Mouse (Mus musculus): ENCODE results near the gene Fam50b. TPM values are rescaled to one million over a fixed set of nuclear protein-coding genes. Genes with fewer than 3 reads are reported as not detected.

The Fam50b gene
- polyA plus RNA-seq (2015; fragmentation: Nextera tagmentation; extraction: Ambion mirVana) = 0.22 and 0.52 TPM in 2 replicates

DNA sequence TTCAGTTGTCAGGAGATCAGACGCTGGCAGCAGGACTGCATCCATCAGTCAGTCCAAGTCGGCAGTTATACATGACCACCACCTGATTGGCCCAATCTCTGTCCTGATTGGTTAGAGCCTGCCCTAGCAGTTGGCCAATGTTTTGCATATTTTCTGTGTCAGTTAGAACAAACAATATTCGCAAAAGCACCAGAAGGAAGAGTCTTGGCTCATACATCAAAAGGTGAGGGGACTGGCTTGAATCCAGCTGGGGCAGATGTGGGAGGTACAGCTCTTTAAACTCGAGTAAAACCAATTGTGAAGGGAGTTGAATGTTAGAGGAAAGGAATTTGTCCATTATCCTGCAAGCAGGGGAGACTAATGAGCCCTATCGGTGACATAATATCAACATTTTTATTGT is at the start of gene Fam50b:
Gene Fam50b, plus strand, starts transcription at position 165 of the 400 bp plus-strand sequence.
- no peak for ATAC-seq (ENCODE audit: insufficient number of reproducible peaks, low FRiP score, low TSS enrichment, low read depth)
- Histone ChIP-seq H3K36me3 (no peaks in the 10 kb centered on the region), H3K4me3 (replicated peaks) (no peak within 1 kb of the TSS), H3K4me2 (replicated peaks) (no peak within 1 kb of the TSS), H3K9ac (no peak within 1 kb of the TSS), H3K27me3 (no peaks in the 10 kb centered on the region), H3K27ac (replicated peaks) (0 out of 2 replicates have a peak within 1 kb of the TSS, but pooled peaks have one; percentile 22), H3K4me1 (peaks cover 9% of the 10 kb centered on the region; the same call in 1 of the 2 replicates), H3K9me3 (replicated peaks) (no peaks in the 10 kb centered on the region)
- WGBS = 8% methylated on average over 5 of the region's 5 CpGs

- ATAC-seq (ENCODE audit: insufficient number of reproducible peaks, low FRiP score, low TSS enrichment, low read depth) = no peak
- Histone ChIP-seq H3K9ac (no peak overlapping the region), H3K4me1 (peaks cover 20% of the 10 kb centered on the region; the same call in 1 of the 2 replicates), H3K36me3 (no peaks in the 10 kb centered on the region), H3K27me3 (no peaks in the 10 kb centered on the region), H3K4me2 (replicated peaks) (no peak overlapping the region), H3K4me3 (replicated peaks) (no peak overlapping the region), H3K27ac (replicated peaks) (no peak overlapping the region), H3K9me3 (replicated peaks) (no peaks in the 10 kb centered on the region)
- 60% methylated on average over 7 of the region's 7 CpGs for WGBS
These were observed 49.5 kb upstream of the Fam50b start for GRCm38 (mm10) chr13:34685008-34685765.

- H3K36me3 ChIP-seq = no peaks in the 10 kb centered on the region
- WGBS = 79% methylated on average over 1 of the region's 1 CpGs
- no peaks in the 10 kb centered on the region for H3K9me3 ChIP-seq (replicated peaks)
- H3K27ac ChIP-seq (replicated peaks) = no peak overlapping the region
- no peaks in the 10 kb centered on the region for H3K27me3 ChIP-seq
- H3K4me1 ChIP-seq = peaks cover 10% of the 10 kb centered on the region; the same call in 1 of the 2 replicates
- no peak for ATAC-seq (ENCODE audit: insufficient number of reproducible peaks, low FRiP score, low TSS enrichment, low read depth)
- H3K4me2 ChIP-seq (replicated peaks) = no peak overlapping the region
- H3K9ac ChIP-seq = no peak overlapping the region
- H3K4me3 ChIP-seq (replicated peaks) = no peak overlapping the region
These were observed 43.6 kb upstream of the Fam50b start for GRCm38 (mm10) chr13:34691049-34691448.

DNA sequence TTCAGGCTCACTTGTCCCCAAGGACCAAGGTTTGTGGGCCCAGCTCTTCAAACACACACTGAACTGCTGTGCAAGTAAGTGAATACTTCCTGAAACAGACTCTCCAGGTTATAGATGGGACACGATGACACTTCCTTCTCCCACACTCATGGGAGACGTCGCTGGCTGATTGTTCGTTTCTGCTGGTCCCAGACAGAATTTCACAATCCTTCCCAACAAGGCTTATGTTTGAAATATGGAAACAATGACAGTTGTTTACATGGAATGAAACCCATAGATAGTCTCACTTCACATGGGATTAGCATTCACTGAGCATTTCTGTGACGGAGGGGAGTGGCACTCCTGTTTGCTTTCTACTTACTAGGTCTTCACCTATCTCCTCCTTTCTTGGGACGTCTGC is 41.5 kb upstream of the Fam50b start:
- no peaks in the 10 kb centered on the region for H3K9me3 ChIP-seq (replicated peaks)
- H3K36me3 ChIP-seq = no peaks in the 10 kb centered on the region
- 68% methylated on average over 6 of the region's 6 CpGs for WGBS
- peaks cover 3% of the 10 kb centered on the region; the same call in 1 of the 2 replicates for H3K4me1 ChIP-seq
- H3K9ac ChIP-seq = no peak overlapping the region
- H3K4me3 ChIP-seq (replicated peaks) = no peak overlapping the region
- H3K27me3 ChIP-seq = no peaks in the 10 kb centered on the region
- ATAC-seq (ENCODE audit: insufficient number of reproducible peaks, low FRiP score, low TSS enrichment, low read depth) = no peak
- H3K4me2 ChIP-seq (replicated peaks) = no peak overlapping the region
- H3K27ac ChIP-seq (replicated peaks) = no peak overlapping the region

- WGBS = 72% methylated on average over 7 of the region's 7 CpGs
- no peak for ATAC-seq (ENCODE audit: insufficient number of reproducible peaks, low FRiP score, low TSS enrichment, low read depth)
- Histone ChIP-seq H3K36me3 (no peaks in the 10 kb centered on the region), H3K4me3 (replicated peaks) (no peak overlapping the region), H3K4me1 (peaks cover 3% of the 10 kb centered on the region; the same call in 1 of the 2 replicates), H3K9me3 (replicated peaks) (no peaks in the 10 kb centered on the region), H3K27ac (replicated peaks) (no peak overlapping the region), H3K27me3 (no peaks in the 10 kb centered on the region), H3K4me2 (replicated peaks) (no peak overlapping the region), H3K9ac (no peak overlapping the region)
These were observed 37.8 kb upstream of the Fam50b start for GRCm38 (mm10) chr13:34696734-34697332.

DNA sequence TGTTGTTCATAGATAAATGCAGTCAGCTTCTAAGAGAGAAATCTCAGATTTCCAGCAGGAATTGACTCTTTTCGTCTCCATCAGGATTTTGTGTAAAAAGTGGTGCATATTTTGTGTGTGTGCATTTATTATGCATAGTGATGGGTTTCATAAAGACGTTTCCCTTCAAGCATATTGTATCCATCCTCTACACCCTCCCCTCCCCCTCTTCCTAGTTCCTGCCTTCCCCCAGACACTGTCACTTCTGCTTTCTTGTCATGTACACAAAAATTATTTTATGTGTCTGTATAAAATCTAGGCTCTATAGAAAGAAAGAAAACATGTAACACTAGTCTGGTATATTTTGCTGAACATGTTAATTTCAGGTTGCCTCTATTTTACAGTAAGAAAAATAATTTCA is 34.6 kb upstream of the Fam50b start:
- Histone ChIP-seq H3K9ac (no peak overlapping the region), H3K4me1 (no peaks in the 10 kb centered on the region), H3K9me3 (replicated peaks) (no peaks in the 10 kb centered on the region), H3K27me3 (no peaks in the 10 kb centered on the region), H3K27ac (replicated peaks) (no peak overlapping the region), H3K4me2 (replicated peaks) (no peak overlapping the region), H3K4me3 (replicated peaks) (no peak overlapping the region), H3K36me3 (no peaks in the 10 kb centered on the region)
- no peak for ATAC-seq (ENCODE audit: insufficient number of reproducible peaks, low FRiP score, low TSS enrichment, low read depth)
- WGBS = 26% methylated on average over 2 of the region's 2 CpGs

- Histone ChIP-seq H3K9ac (no peak overlapping the region), H3K9me3 (replicated peaks) (no peaks in the 10 kb centered on the region), H3K4me2 (replicated peaks) (no peak overlapping the region), H3K36me3 (no peaks in the 10 kb centered on the region), H3K27ac (replicated peaks) (no peak overlapping the region), H3K4me3 (replicated peaks) (no peak overlapping the region), H3K4me1 (no peaks in the 10 kb centered on the region), H3K27me3 (no peaks in the 10 kb centered on the region)
- no peak for ATAC-seq (ENCODE audit: insufficient number of reproducible peaks, low FRiP score, low TSS enrichment, low read depth)
- whole genome bisulfite sequencing = 84% methylated on average over 1 of the region's 1 CpGs
These were observed 34.0 kb upstream of the Fam50b start for GRCm38 (mm10) chr13:34700630-34701029.

DNA sequence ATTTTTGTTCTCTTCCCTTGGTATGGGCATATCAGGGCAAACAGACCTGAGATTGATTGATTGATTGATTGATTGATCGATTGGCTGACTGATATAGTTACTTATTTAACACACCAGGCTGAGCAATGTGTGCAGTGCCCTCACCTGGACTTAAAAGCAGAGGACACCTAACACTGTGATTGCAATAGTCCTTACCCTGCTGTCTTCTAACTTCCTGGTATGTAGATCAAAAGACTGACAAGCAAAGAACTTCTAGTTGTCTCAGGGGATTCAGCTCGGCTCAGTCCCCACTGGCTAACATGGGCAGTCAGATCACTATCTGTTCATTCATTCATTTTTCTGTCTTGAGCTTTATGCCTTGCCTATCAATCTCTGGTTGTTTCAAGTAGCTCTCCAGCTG is 31.3 kb upstream of the Fam50b start:
- Histone ChIP-seq H3K27me3 (no peaks in the 10 kb centered on the region), H3K36me3 (no peaks in the 10 kb centered on the region), H3K4me2 (replicated peaks) (no peak overlapping the region), H3K4me3 (replicated peaks) (no peak overlapping the region), H3K9me3 (replicated peaks) (no peaks in the 10 kb centered on the region), H3K27ac (replicated peaks) (no peak overlapping the region), H3K4me1 (no peaks in the 10 kb centered on the region), H3K9ac (no peak overlapping the region)
- 49% methylated on average over 2 of the region's 2 CpGs for WGBS
- ATAC-seq (ENCODE audit: insufficient number of reproducible peaks, low FRiP score, low TSS enrichment, low read depth) = no peak

DNA sequence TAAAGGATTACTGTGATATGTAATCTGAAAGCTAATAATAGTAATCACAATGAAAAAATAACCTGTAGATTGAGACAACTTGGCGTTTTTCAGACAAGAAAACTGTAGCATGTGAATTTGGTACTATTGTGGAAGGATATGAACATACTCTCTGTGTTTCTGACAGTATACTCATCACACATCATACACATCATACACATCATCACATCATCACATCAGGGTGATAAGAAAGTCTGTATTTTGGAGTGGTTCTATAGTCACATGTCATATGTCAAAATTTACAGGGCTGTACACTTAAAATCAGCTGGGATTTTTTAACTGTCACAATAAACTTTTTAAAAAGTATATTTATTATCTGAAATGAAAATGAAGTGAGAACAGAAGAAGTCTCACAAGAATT is 30.9 kb upstream of the Fam50b start:
- H3K36me3 ChIP-seq = no peaks in the 10 kb centered on the region
- H3K9ac ChIP-seq = no peak overlapping the region
- H3K27ac ChIP-seq (replicated peaks) = no peak overlapping the region
- H3K27me3 ChIP-seq = no peaks in the 10 kb centered on the region
- H3K4me2 ChIP-seq (replicated peaks) = no peak overlapping the region
- ATAC-seq (ENCODE audit: insufficient number of reproducible peaks, low FRiP score, low TSS enrichment, low read depth) = no peak
- H3K4me1 ChIP-seq = 0 out of 2 replicates have a peak, but pooled peaks cover 2% of the 10 kb centered on the region
- no peak overlapping the region for H3K4me3 ChIP-seq (replicated peaks)
- H3K9me3 ChIP-seq (replicated peaks) = no peaks in the 10 kb centered on the region
- 56% methylated on average over 1 of the region's 1 CpGs for WGBS

- Histone ChIP-seq H3K36me3 (no peaks in the 10 kb centered on the region), H3K4me2 (replicated peaks) (no peak overlapping the region), H3K27ac (replicated peaks) (no peak overlapping the region), H3K9me3 (replicated peaks) (no peaks in the 10 kb centered on the region), H3K4me3 (replicated peaks) (no peak overlapping the region), H3K4me1 (0 out of 2 replicates have a peak, but pooled peaks cover 8% of the 10 kb centered on the region), H3K27me3 (no peaks in the 10 kb centered on the region), H3K9ac (no peak overlapping the region)
- WGBS = 84% methylated on average over 3 of the region's 3 CpGs
- ATAC-seq (ENCODE audit: insufficient number of reproducible peaks, low FRiP score, low TSS enrichment, low read depth) = no peak
These were observed 29.8 kb upstream of the Fam50b start for GRCm38 (mm10) chr13:34704835-34705234.

- Histone ChIP-seq H3K9ac (no peak overlapping the region), H3K4me2 (replicated peaks) (no peak overlapping the region), H3K27me3 (no peaks in the 10 kb centered on the region), H3K4me1 (0 out of 2 replicates have a peak, but pooled peaks cover 8% of the 10 kb centered on the region), H3K36me3 (no peaks in the 10 kb centered on the region), H3K9me3 (replicated peaks) (no peaks in the 10 kb centered on the region), H3K4me3 (replicated peaks) (no peak overlapping the region), H3K27ac (replicated peaks) (peak overlapping the region; percentile 17; the same call in 1 of the 2 replicates)
- 37% methylated on average over 3 of the region's 3 CpGs for WGBS
- ATAC-seq (ENCODE audit: insufficient number of reproducible peaks, low FRiP score, low TSS enrichment, low read depth) = peak; percentile 24; the same call in 1 of the 2 replicates
These were observed 25.7 kb upstream of the Fam50b start for GRCm38 (mm10) chr13:34708955-34709354.

Measured in embryonic facial prominence, embryonic 15.5 days (tissue).